7 mouse cellular contexts compared by ENCODE assay signal in the genomic region with DNA sequence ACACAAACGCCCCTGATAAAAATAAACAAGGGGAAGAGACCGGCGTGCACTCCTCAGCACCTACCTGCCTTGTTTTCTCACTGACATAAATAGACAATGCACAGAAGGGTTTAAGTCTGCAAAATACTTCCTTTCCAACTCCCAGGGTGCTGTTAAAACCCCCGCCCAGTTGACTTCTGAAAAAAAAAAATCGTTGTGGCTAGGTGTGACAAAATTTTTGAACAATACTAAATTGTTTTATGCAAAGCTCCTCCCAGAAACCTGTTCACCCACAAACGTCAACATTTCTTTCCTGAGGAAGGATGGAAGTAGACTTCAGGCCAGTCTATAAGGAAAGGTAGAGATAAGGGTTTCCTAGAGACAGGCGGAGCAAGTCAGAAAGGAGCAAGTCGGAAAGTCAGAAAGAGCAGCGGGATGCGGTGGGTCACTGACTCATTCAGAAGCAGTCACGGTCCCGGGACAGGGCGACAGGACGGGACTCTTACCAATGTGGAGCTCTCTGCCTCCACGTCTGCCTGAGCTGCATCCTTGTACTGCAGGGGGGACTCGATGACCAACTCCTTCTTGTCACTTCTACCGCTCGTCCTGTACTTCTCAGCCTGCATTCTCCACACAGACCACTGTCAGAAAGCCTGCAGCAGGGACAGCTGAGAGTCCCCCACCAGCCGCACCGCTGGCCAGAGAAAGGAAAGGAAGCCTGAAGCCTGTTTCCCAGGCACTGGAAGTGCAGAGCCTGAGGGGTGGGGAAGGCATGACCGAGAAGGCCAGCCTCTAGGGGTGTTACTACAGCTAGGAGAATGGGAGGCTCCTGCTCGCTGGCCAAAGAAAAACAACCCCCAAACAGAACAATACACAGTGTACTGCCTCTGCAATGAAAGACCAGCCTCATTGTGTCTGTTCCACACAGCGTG.
DNase-seq lines count a peak whose midpoint lies in the region; ATAC-seq and TF ChIP-seq lines count a peak whose summit lies in the region.

No protein-coding gene starts in this region.

- H3K9ac ChIP-seq in embryonic facial prominence, embryonic 12.5 days: peak overlapping the region; percentile 42
- peak overlapping the region; percentile 52; the same call in 1 of the 2 replicates for H3K9ac ChIP-seq in limb, embryonic 13.5 days
- peak overlapping the region; percentile 45 for H3K9ac ChIP-seq in midbrain, embryonic 12.5 days (replicated peaks)

- peak overlapping the region; percentile 50 for H3K27ac ChIP-seq in embryonic facial prominence, embryonic 12.5 days
- peak overlapping the region; percentile 49 for H3K27ac ChIP-seq in limb, embryonic 13.5 days
- peak overlapping the region; percentile 64 for H3K27ac ChIP-seq in midbrain, embryonic 12.5 days (replicated peaks)
- no peak overlapping the region for H3K27ac ChIP-seq in testis, adult 2 months (ENCODE audit: control insufficient read depth, insufficient read depth, low read depth, low read length)

- H3K9me3 ChIP-seq in embryonic facial prominence, embryonic 12.5 days: no peaks in the 10 kb centered on the region
- no peaks in the 10 kb centered on the region for H3K9me3 ChIP-seq in limb, embryonic 13.5 days
- no peaks in the 10 kb centered on the region for H3K9me3 ChIP-seq in midbrain, embryonic 12.5 days

- TF ChIP-seq CTCF in testis, adult 2 months (IDR thresholded peaks at IDR 0.05; ENCODE audit: control insufficient read depth, insufficient read depth, insufficient replicate concordance, low read depth, low read length): no peak

- peak overlapping the region; percentile 28 for H3K4me3 ChIP-seq in embryonic facial prominence, embryonic 12.5 days
- H3K4me3 ChIP-seq in limb, embryonic 13.5 days: peak overlapping the region; percentile 32
- H3K4me3 ChIP-seq in midbrain, embryonic 12.5 days: peak overlapping the region; percentile 37
- peak overlapping the region; percentile 49 for H3K4me3 ChIP-seq in testis, adult 2 months (ENCODE audit: control insufficient read depth, low read depth, low read length)

- no peak for TF ChIP-seq POLR2A in testis, adult 2 months (IDR thresholded peaks at IDR 0.05; ENCODE audit: control insufficient read depth, low read depth, low read length)

- 9% methylated on average over 23 of the region's 23 CpGs for WGBS in embryonic facial prominence, embryonic 12.5 days
- WGBS in limb, embryonic 13.5 days: 11% methylated on average over 23 of the region's 23 CpGs
- WGBS in midbrain, embryonic 12.5 days: 12% methylated on average over 21 of the region's 23 CpGs

- H3K4me2 ChIP-seq in embryonic facial prominence, embryonic 12.5 days (replicated peaks): peak overlapping the region; percentile 48
- H3K4me2 ChIP-seq in limb, embryonic 13.5 days (replicated peaks): peak overlapping the region; percentile 59
- H3K4me2 ChIP-seq in midbrain, embryonic 12.5 days (replicated peaks): peak overlapping the region; percentile 63

- H3K4me1 ChIP-seq in embryonic facial prominence, embryonic 12.5 days: peaks cover 23% of the 10 kb centered on the region
- H3K4me1 ChIP-seq in limb, embryonic 13.5 days: peaks cover 44% of the 10 kb centered on the region
- H3K4me1 ChIP-seq in midbrain, embryonic 12.5 days: peaks cover 21% of the 10 kb centered on the region
- no peaks in the 10 kb centered on the region for H3K4me1 ChIP-seq in testis, adult 2 months (ENCODE audit: control insufficient read depth, insufficient read depth, low read length)

- no peaks in the 10 kb centered on the region for H3K27me3 ChIP-seq in embryonic facial prominence, embryonic 12.5 days
- H3K27me3 ChIP-seq in limb, embryonic 13.5 days: peaks cover 11% of the 10 kb centered on the region; the same call in 1 of the 2 replicates
- H3K27me3 ChIP-seq in midbrain, embryonic 12.5 days: no peaks in the 10 kb centered on the region
- no peaks in the 10 kb centered on the region for H3K27me3 ChIP-seq in testis, adult 2 months (ENCODE audit: control insufficient read depth, insufficient read depth, low read length)

- no peaks in the 10 kb centered on the region for H3K36me3 ChIP-seq in embryonic facial prominence, embryonic 12.5 days
- no peaks in the 10 kb centered on the region for H3K36me3 ChIP-seq in limb, embryonic 13.5 days
- H3K36me3 ChIP-seq in midbrain, embryonic 12.5 days: no peaks in the 10 kb centered on the region
- no peaks in the 10 kb centered on the region for H3K36me3 ChIP-seq in testis, adult 2 months (ENCODE audit: control insufficient read depth, insufficient read depth, low read length)

- ATAC-seq in embryonic facial prominence, embryonic 12.5 days (ENCODE audit: insufficient number of reproducible peaks, insufficient read depth, low FRiP score, low TSS enrichment): 0 out of 2 replicates have a peak, but pooled peaks have one; percentile 47
- ATAC-seq in limb, embryonic 13.5 days (ENCODE audit: low FRiP score, low read depth): peak; percentile 45
- peak; percentile 80 for ATAC-seq in midbrain, embryonic 12.5 days (ENCODE audit: low FRiP score, low read depth)

- peak; percentile 72 for DNase-seq in adrenal gland, adult 2 months
- peak; percentile 84 to 92 for DNase-seq in heart, adult 9 months (ENCODE audit: low spot score in 2 of 2)
- peak; percentile 55 for DNase-seq in kidney, adult 9 months
